Mouse (Mus musculus) left cerebral cortex, postnatal 14 days (tissue): ENCODE data around the gene Adgre5. TPM values are rescaled to one million over a fixed set of nuclear protein-coding genes. Genes with fewer than 3 reads are reported as not detected.
A peak's percentile ranks its signal among the peaks of the same experiment; 100 is the strongest.

ENCODE experiments used
- DNase-seq, 2 experiments: peaks; one replicate each; pipeline ENCODE4 v3.0.0; 2021 to 2022; ENCODE audit warnings: low spot score in 2 of 2, mixed read lengths in 1 of 2
- intact Hi-C: fragments of 180-260 bp; cut with DNase I; formaldehyde crosslinking; loops from one replicate; pipeline ENCODE4 v1.15.1; 2025
- total RNA-seq, 2 experiments: library from RNA; stranded (reverse); gene quantifications; 2 replicates each; pipeline ENCODE4 v1.2.3; 2021

Gene Adgre5
- total RNA-seq, 2 experiments from 2014 or later, result 11.2 to 11.8 TPM

DNA sequence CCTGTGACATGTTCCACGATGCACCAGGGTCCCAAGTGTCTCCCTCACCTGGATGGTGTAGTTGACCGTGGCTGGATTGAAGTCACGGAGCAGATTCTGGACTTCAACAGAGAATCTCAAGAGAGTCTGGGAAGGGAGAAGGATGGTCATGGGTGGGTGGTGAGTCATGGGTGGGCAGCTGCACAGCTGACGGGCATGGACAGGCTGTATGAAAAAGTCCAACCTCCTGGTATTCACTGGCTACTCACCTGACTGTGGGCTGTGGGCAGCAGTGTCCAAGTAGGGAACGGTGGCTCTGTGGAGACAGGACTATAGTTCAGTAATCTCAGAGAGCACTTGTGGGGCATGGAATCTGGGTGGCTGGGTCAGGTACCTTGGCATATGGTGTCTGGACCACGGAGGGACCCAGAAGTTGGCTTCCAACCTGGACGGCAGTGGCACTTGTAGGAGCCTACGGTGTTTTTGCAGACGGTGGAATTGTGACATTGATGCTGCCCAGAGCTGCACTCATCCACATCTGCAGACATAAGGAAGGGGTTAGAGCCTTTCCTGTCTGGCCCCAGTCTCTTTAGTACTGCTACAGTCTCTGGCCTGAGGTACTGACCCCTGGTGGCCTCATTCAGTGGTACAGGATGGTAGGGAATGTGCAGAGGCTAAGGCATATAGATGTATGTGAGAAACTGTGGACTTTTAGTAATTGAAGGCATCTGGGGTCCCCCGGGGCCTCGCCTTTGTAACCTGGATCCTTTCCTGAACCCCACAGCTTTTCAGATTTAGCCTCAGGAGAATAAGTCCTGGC lies 11.9 kb downstream of the Adgre5 start:
- no peak for DNase-seq
- intact Hi-C loops, result no loop called here

DNA sequence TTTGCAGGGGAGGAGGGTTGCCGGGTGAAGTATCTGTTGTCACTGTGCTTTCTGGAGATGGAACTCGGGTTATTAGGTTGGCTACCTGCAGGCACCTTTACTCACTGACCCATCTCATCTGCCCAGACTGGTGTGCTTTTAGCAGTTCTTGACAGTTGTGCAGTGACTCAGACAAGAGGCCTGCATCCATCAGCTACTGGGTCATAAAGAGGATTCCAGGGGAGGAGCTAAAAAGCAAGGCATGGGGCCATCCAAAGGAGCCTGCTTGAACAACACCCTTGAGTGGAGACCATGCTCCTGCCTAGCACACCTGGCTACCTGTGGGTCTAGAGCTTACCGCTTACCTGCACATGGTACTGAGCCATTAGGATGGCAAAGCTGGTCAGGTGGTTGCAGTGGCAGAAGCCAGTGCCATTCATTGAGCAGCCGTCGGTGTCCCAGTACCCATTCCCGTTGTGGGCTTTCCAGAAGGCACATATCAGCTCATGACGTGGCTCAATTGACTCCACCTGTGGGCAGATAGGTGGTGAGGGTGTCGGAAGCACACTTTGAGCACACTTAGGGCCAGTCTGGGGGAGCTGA lies 15.5 kb downstream of the Adgre5 start:
- no peak for DNase-seq
- intact Hi-C loops, result no loop called here

DNA sequence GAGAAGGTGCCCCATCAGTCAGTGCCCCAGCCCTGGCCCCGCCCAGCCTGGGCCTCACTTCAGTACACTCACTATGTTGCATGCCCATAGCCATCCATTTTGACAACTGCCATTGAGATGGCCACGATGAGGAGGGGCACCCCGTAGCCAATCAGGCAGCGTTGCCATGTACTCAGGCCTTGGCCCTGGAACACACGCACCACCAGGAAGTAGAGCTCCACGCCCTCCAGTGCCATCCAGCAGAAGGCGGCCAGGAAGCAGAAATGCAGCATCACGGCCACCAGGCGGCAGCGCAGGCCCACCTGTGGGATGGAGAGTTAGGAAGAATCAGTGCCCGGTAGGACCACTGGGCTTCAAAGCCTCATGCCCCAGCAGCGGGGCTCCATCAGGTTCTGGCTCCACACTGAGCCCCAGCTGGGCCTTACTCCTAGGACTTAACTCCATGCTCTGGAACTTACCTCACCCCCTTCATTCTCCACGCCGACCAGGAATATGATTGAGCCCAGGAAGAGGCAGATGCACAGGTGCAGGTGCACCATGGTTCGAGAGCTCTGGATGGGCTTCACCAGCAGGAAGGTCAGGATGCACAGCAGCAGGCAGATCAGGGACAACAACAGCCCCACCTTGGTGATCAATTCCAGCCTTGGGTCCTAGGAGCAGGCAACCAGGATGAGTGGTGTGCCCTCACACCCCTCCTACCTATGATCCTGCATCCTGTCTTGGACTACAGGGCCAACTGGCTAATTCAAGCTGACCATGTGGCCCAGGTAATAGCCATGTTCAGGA lies 16.2 kb downstream of the Adgre5 start:
- intact Hi-C loops, result loop anchor here (5.0 kb wide), 2 partner anchors 172 to 232 kb away; partner anchors contain the start of genes Asf1b and Gm10644
- peak; percentile 84 to 92 for DNase-seq

DNA sequence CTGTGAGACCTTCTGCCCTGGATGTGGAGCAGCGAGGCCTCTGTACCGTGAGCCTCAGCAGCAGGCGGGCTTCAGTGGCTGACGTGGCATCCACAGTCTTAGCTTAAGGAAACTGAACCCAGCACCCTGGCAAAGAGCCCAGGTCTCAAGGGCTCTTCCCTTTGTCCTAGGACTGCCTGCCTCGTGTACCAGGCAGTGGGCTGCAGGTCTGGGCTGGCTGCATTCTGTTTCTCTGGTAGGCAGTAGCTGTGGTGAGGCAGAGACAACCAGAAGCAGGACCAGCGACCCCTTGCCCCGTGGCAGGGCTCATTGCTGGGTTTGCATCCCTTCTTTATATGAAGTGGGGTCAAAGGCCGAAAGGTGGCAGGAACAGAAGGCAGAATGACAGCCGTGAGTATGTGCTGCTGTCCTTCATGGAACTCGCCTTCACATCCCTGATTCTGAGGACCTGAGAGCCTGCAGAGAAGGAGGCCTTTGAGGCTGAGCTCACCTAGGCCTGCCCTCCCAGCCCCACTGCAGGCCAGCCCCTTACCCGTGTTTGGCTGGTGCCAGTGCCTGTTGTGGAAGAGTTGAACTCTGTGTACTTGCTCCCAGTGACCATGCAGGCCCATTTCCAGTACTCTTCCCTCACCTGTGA lies 17.6 kb downstream of the Adgre5 start:
- intact Hi-C loops, result loop anchor here (5.0 kb wide), 2 partner anchors 174 to 234 kb away; partner anchors contain the start of genes Asf1b and Gm10644
- DNase-seq, result no peak

DNA sequence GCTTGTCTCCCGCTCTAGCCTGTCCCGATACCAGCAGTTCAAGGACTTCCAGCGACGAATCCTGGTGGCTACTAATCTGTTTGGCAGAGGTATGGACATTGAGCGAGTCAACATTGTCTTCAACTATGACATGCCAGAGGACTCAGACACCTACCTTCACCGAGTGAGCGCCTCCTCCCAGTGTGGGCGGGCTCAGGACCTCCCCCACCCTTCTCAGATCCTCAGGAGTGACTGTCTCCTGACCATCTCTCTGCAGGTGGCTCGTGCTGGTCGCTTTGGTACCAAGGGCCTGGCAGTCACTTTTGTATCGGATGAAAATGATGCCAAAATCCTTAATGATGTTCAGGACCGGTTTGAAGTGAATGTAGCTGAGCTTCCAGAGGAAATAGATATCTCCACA lies 18.5 kb downstream of the Adgre5 start:
- no peak for DNase-seq
- intact Hi-C loops, result loop anchor here (5.0 kb wide), 2 partner anchors 175 to 235 kb away; partner anchors contain the start of genes Asf1b and Gm10644

DNA sequence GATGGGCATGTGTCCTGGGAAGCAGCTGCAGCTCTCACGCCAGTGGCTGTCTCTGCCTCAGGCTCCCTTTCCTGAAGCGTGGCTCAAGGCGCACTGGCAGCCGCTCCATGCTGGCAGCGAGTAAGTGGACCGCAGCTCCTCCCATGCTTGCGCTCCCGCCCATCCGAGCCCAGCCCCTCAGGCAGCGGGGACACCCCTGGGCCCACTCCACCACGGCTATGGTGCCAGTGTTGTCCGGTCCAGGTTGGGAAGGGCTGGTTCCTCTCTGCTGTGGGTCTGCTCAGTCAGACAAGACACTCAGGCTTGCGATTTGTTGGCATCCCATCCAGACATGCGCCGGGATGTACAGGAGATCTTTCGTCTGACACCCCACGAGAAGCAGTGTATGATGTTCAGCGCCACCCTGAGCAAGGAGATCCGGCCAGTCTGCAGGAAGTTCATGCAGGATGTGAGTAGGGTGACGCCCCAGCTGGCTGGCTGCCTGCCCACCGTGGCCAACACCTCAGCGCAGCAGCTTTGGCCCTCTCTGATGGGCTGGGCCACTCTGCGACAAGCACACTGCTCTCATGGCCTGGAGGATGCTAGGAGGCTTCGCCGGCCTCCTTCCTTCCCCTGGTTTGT lies 19.6 kb downstream of the Adgre5 start:
- intact Hi-C loops, result loop anchor here (5.0 kb wide), 2 partner anchors 176 to 236 kb away; partner anchors contain the start of genes Asf1b and Gm10644
- no peak for DNase-seq

DNA sequence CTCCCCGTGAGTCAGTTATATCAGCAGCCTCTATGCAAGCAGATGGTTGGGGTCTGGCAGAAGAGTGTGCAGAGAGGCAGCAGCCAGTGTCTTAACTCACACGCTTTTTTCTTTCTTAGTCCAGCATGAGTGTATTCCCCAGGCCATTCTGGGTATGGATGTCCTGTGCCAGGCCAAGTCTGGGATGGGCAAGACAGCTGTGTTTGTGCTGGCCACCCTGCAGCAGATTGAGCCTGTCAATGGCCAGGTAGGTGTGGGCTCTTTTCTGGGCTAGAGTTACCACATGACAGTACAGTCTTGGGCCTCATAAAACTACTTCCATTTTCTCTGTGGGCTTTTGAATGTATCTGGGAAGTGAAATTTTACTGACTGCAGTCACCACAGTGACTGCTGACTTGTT lies 21.4 kb downstream of the Adgre5 start:
- DNase-seq, result no peak
- intact Hi-C loops, result loop anchor here (5.0 kb wide), 3 partner anchors 57 to 238 kb away; partner anchors contain the start of genes Asf1b and Gm10644

- no peak for DNase-seq
- intact Hi-C loops, result loop anchor here (5.0 kb wide), 1 partner anchor 57 kb away; no protein-coding TSS in a partner anchor
Measured at GRCm38 (mm10) chr8:83719048-83719447, 22.1 kb downstream of the Adgre5 start.

DNA sequence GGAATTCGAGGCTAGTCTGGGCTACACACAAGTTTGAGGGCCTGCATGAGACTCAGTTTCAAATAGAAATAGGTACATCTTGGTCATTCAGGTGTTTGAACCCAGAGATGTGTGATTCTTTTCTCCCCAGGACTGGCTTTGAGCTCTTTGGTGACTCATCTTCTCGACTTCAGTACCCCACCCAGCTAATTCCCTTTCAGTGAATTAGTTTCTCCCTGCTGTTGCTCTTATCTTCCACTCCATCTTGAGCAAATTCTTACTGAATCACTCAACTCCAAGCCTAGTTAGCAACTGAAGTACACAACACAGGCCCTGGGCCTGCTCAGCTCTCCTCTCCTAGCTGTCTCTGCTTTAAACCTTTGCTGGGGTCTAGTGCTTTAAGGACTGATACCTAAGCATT lies 24.6 kb downstream of the Adgre5 start:
- intact Hi-C loops, result loop anchor here (5.0 kb wide), 1 partner anchor 54 kb away; no protein-coding TSS in a partner anchor
- DNase-seq, result no peak

- no peak for DNase-seq
- intact Hi-C loops, result loop anchor here (5.0 kb wide), 1 partner anchor 53 kb away; no protein-coding TSS in a partner anchor
Measured at GRCm38 (mm10) chr8:83715771-83716170, 25.4 kb downstream of the Adgre5 start.

DNA sequence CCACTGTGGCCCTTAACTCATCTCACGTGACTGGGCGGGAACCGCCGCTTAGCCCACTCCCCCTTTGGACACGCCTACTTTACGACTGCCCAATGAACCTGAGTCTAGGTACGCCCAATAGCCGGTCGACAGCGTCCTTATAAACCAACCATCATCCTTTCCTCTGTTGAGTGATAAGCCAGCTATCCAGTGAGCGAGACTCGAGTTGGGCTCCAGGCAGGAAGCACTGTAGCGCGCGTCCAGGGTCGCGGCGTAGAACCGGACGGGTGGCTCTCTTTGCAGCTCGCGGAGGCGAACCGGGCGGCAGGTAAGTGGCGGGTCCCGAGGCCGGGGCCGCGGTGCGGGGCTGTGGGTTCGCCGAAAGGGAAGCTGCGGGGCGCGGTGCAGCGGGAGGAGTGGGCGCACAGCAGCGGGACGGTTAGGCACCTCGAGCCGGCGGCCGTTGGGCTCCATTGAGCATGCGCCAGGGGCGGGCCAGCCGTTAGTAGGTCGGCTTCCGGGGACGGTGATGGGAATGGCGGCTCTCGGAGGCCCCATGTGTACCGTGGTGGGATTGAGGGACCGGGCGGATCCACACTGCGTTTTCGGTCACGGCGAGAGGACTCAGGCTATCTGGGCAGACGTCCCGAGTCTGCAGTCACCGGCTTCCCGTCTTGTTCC lies 26.0 kb downstream of the Adgre5 start, which contains the start of gene Ddx39:
Gene Ddx39, plus strand, starts transcription at position 147 of the 660 bp plus-strand sequence.
- peak; percentile 96 to 99 for DNase-seq
- intact Hi-C loops, result loop anchor here (5.0 kb wide), 1 partner anchor 53 kb away; no protein-coding TSS in a partner anchor

DNA sequence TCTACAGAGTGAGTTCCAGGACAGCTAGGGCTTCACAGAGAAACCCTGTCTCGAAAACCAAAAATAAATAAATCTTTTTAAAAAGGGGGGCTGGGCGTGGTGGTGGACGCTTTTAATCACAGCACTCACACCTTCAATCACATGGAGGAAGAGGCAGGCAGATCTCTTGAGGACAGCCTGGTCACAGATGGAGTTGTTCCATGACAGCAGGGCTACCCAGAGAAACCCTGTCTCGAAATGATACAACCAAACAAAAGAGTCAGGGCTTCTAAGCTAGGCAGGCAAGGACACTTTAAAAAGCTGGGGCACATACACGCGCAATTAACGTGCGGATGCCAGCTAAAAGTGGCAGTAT lies 26.5 kb downstream of the Adgre5 start:
- intact Hi-C loops, result loop anchor here (5.0 kb wide), 1 partner anchor 52 kb away; no protein-coding TSS in a partner anchor
- DNase-seq, result no peak

DNA sequence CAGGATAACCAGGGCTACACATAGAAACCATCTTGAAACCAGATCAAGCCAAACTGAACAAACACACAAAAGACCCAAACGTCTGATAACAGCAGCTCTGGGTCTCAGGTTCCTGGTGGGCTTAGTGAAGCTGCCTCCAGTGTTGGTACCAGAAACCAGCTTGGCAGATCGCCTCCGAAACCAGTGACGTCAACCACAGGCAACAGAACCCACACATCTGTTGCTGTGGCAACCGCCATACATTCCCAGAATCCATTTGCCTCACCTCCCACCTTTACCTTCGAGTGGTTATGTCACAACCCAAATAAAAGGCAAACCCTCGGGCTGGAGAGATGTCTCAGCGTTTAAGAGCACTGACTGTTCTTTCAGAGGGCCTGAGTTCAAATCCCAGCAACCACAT lies 33.6 kb downstream of the Adgre5 start:
- DNase-seq, result peak; percentile 46 to 60

DNA sequence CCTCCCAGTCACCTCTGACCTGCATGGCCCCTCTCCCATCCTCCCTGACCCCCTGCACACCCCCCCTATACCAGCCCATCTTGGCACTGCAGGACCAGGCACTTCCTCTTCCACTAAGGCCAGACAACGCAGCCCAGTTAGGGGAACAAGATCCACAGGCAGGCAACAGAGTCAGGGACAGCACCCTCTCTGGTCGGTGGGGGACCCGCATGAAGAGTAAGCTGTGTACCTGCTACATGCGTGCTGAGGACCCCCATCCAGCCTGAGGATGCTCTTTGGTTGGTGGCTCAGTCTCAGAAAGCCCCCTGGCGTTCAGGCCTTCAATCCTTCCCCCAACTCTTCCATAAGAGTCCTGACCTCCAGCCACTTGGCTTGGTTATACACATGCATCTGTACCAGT lies 34.7 kb downstream of the Adgre5 start:
- DNase-seq, result no peak
- intact Hi-C loops, result no loop called here

More for the DNA sequence above, 33.6 kb downstream of the Adgre5 start:
- intact Hi-C loops, result no loop called here

DNA sequence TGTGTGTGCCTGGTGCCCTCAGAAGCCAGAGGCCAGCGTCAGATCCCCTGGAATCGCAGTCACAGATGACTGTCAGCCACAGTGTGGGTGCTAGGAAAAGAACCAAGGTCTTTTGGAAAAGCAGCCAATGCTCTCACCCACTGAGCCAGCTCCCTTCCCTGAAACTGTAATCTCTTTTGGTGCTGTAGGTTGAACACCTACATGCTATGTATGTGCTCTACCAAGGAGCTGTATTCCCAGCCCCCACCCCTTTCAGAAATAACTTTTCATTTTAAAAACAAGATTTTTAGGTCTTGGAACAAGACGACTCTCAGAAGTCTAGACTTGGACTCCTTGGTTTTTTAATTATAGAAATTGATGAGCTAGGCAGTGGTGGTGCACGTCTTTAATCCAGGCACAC lies 37.7 kb downstream of the Adgre5 start:
- intact Hi-C loops, result no loop called here
- DNase-seq, result no peak

GRCm38 (mm10) chr8:83700423-83701085 lies 40.6 kb downstream of the Adgre5 start:
- intact Hi-C loops, result no loop called here
- no peak for DNase-seq

DNA sequence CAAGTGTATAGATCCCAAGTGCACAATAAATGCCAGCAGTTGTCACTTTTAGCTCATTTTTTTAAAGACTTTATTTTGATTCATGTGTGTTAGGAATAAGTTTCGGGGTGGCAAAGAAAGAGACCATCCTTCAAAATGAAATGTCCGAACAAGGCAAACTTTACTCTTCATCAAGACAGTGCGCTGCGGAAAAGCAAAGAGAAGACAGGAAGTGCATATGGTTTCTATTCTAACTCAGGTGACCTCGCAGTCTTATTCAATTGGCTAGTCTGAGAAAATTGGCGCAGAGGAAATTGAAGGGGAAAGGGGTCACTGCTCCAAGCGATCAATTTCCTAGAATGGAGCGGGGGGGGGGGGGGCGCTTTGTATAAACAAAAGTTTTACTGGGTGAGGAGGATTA lies 41.6 kb downstream of the Adgre5 start:
- intact Hi-C loops, result no loop called here
- DNase-seq, result no peak
